Mouse (Mus musculus): ENCODE results near the gene Mcub. TPM values are rescaled to one million over a fixed set of nuclear protein-coding genes. Genes with fewer than 3 reads are reported as not detected.

Gene Mcub
- 1 to 10 TPM; 1.1 to 1.4 TPM for total RNA-seq (2021)
- long read RNA-seq, experiment 1, result 0 reads
- long read RNA-seq, experiment 2, partial matches to known transcripts, result 0 of 2 reads
- long read RNA-seq, experiment 2, other reads (novel, unspliced or antisense), result 1 of 2 reads

GRCm38 (mm10) chr3:129969432-129970395, at the start of gene Mcub:
Gene Mcub, minus strand, starts transcription at chr3:129970206.
- DNase-seq (ENCODE audit: low spot score in 2 of 2), result peak in 1 of 2 experiments; percentile 24

- no peak for DNase-seq (ENCODE audit: low spot score in 2 of 2)
Observed at GRCm38 (mm10) chr3:130012943-130013342, 42.9 kb upstream of the Mcub start.

- DNase-seq (ENCODE audit: low spot score in 2 of 2), result no peak
Observed at GRCm38 (mm10) chr3:130011236-130011635, 41.2 kb upstream of the Mcub start.

GRCm38 (mm10) chr3:130006141-130006540, 36.1 kb upstream of the Mcub start:
- no peak for DNase-seq (ENCODE audit: low spot score in 2 of 2)

- no peak for DNase-seq (ENCODE audit: low spot score in 2 of 2)
Observed at GRCm38 (mm10) chr3:130000926-130001325, 30.9 kb upstream of the Mcub start.

GRCm38 (mm10) chr3:129998526-129998925, 28.5 kb upstream of the Mcub start:
- DNase-seq (ENCODE audit: low spot score in 2 of 2), result no peak

- no peak for DNase-seq (ENCODE audit: low spot score in 2 of 2)
Observed at GRCm38 (mm10) chr3:129998001-129998400, 28.0 kb upstream of the Mcub start.

GRCm38 (mm10) chr3:129997324-129997723, 27.3 kb upstream of the Mcub start:
- no peak for DNase-seq (ENCODE audit: low spot score in 2 of 2)

GRCm38 (mm10) chr3:129987297-129987696, 17.3 kb upstream of the Mcub start:
- DNase-seq (ENCODE audit: low spot score in 2 of 2), result no peak

GRCm38 (mm10) chr3:129985335-129985734, 15.3 kb upstream of the Mcub start:
- DNase-seq (ENCODE audit: low spot score in 2 of 2), result no peak

- DNase-seq (ENCODE audit: low spot score in 2 of 2), result no peak
Observed at GRCm38 (mm10) chr3:129984797-129985196, 14.8 kb upstream of the Mcub start.

- no peak for DNase-seq (ENCODE audit: low spot score in 2 of 2)
Observed at GRCm38 (mm10) chr3:129982271-129982670, 12.3 kb upstream of the Mcub start.

- DNase-seq (ENCODE audit: low spot score in 2 of 2), result no peak
Observed at GRCm38 (mm10) chr3:129981756-129982155, 11.8 kb upstream of the Mcub start.

GRCm38 (mm10) chr3:129979510-129979909, 9.5 kb upstream of the Mcub start:
- no peak for DNase-seq (ENCODE audit: low spot score in 2 of 2)

- DNase-seq (ENCODE audit: low spot score in 2 of 2), result no peak
Observed at GRCm38 (mm10) chr3:129978716-129979115, 8.7 kb upstream of the Mcub start.

GRCm38 (mm10) chr3:129976317-129976716, 6.3 kb upstream of the Mcub start:
- no peak for DNase-seq (ENCODE audit: low spot score in 2 of 2)

GRCm38 (mm10) chr3:129970529-129971515, 816 bp upstream of the Mcub start:
- DNase-seq (ENCODE audit: low spot score in 2 of 2), result no peak

- DNase-seq (ENCODE audit: low spot score in 2 of 2), result no peak
Observed at GRCm38 (mm10) chr3:129969031-129969430, 975 bp downstream of the Mcub start.

- DNase-seq (ENCODE audit: low spot score in 2 of 2), result no peak
Observed at GRCm38 (mm10) chr3:129967874-129968273, 2.1 kb downstream of the Mcub start.

GRCm38 (mm10) chr3:129964681-129965080, 5.3 kb downstream of the Mcub start:
- DNase-seq (ENCODE audit: low spot score in 2 of 2), result no peak

GRCm38 (mm10) chr3:129962533-129962932, 7.5 kb downstream of the Mcub start:
- no peak for DNase-seq (ENCODE audit: low spot score in 2 of 2)
